Mouse (Mus musculus) cerebral cortex, adult 2 months (tissue): ENCODE measurements around the gene Olfr911-ps1.

Experiments used
- WGBS: fragments of 180-500 bp; shearing (Covaris S2); methylation state at CpG from one replicate; pipeline ENCODE4 v1.1.7; 2018; 5-methylcytosine and 5-hydroxymethylcytosine counted together

Olfr911-ps1 gene

GRCm38 (mm10) chr9:38521280-38521679 is at the start of gene Olfr911-ps1:
TSS of gene Olfr911-ps1 (plus strand) at chr9:38521580.
- 89% methylated on average over 1 of the region's 1 CpGs for WGBS

- 84% methylated on average over 3 of the region's 3 CpGs for WGBS
Observed at GRCm38 (mm10) chr9:38486785-38487184, 34.6 kb upstream of the Olfr911-ps1 start, which contains the start of gene Olfr906. TSS of gene Olfr906 (plus strand) at chr9:38487085.

GRCm38 (mm10) chr9:38495501-38495900 is 25.9 kb upstream of the Olfr911-ps1 start, which contains the start of gene Olfr907:
TSS of gene Olfr907 (plus strand) at chr9:38495801.
- WGBS: 84% methylated on average over 2 of the region's 2 CpGs

GRCm38 (mm10) chr9:38512353-38512752 is 9.0 kb upstream of the Olfr911-ps1 start:
- WGBS: 77% methylated on average over 2 of the region's 2 CpGs

- 93% methylated on average over 2 of the region's 2 CpGs for WGBS
Observed at GRCm38 (mm10) chr9:38537549-38537948, 16.2 kb downstream of the Olfr911-ps1 start, which contains the start of gene Olfr910. TSS of gene Olfr910 (plus strand) at chr9:38537849.
